Mouse (Mus musculus) forebrain, embryonic 14.5 days (tissue): ENCODE measurements at regions not wholly inside any gene's neighbourhood (a gene's known extent, or its start where the extent isn't known, plus 50 kb on each side); places are given as distances from the start of the nearest gene placed in this dataset.
A peak's percentile ranks its signal among the peaks of the same experiment; 100 is the strongest.

ENCODE experiments used
- ATAC-seq: fragments of 200-750 bp; cut with Nextera tagmentation; 2 replicates; pipeline ENCODE4 v1.8.0; 2017; ENCODE audit warnings: mild to moderate bottlenecking, moderate library complexity
- DNase-seq: peaks from one replicate; pipeline ENCODE4 v3.0.0-alpha.2; 2015; ENCODE audit warnings: low spot score
- H3K27ac ChIP-seq: fragments of 300-500 bp; sonication (generic); 2 replicates; pipeline ENCODE4 v1.5.1; 2014; ENCODE audit warnings: low read depth, mild to moderate bottlenecking, control low read depth, low read length, moderate library complexity
- H3K27me3 ChIP-seq: fragments of 300-500 bp; sonication (generic); replicated peaks from 2 replicates; pipeline ENCODE4 v1.6.1; 2014; ENCODE audit warnings: low read length, control low read depth, mixed read lengths; ENCODE audit not compliant: control insufficient read depth, insufficient read depth
- H3K36me3 ChIP-seq: fragments of 300-500 bp; sonication (generic); 2 replicates; pipeline ENCODE4 v1.6.1; 2014; ENCODE audit warnings: low read length, control low read depth; ENCODE audit not compliant: control insufficient read depth, insufficient read depth
- H3K4me1 ChIP-seq: fragments of 300-500 bp; sonication (generic); 2 replicates; pipeline ENCODE4 v1.6.1; 2014; ENCODE audit warnings: antibody characterized with exemption, low read length, control low read depth; ENCODE audit not compliant: control insufficient read depth, insufficient read depth
- H3K4me2 ChIP-seq: fragments of 300-500 bp; sonication (generic); 2 replicates; pipeline ENCODE4 v1.6.1; 2014; ENCODE audit warnings: mild to moderate bottlenecking, control low read depth, low read length
- H3K4me3 ChIP-seq: fragments of 300-500 bp; sonication (generic); 2 replicates; pipeline ENCODE4 v1.5.1; 2014; ENCODE audit warnings: low read depth, low read length, control low read depth
- H3K9ac ChIP-seq: fragments of 300-500 bp; sonication (generic); 2 replicates; pipeline ENCODE4 v1.6.1; 2014; ENCODE audit warnings: mild to moderate bottlenecking, low read length, control low read depth, moderate library complexity
- H3K9me3 ChIP-seq: fragments of 300-500 bp; sonication (generic); replicated peaks from 2 replicates; pipeline ENCODE4 v1.6.1; 2016; ENCODE audit warnings: low read length, control low read depth, mixed read lengths; ENCODE audit not compliant: control insufficient read depth
- WGBS: fragments of 180-500 bp; shearing (Covaris S2); extraction: QIAGEN DNeasy Blood & Tissue Kit; methylation state at CpG from one replicate; pipeline ENCODE4 v1.1.7; 2014; 5-methylcytosine and 5-hydroxymethylcytosine counted together

DNA sequence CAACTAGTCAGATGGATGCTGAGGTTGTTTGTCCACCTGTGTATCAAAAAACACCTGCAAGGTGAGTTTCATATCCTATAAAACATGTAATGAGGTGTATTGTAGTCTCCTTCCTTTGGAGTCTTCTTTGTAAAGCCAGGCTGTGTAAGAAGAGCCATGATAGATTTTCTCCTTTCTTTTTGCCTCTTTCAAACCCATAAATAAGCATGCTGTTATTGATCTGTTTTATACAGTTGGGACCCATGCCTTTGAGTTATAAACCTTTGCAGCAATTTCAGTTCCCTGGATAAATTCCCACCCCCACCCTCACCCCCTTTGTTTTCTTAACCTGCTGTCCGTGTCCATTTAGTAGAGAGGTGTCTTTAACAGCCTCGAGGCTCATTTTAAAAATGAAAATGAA is 131.0 kb upstream of the Rgs17 start:
- H3K9ac ChIP-seq = no peak overlapping the region

DNA sequence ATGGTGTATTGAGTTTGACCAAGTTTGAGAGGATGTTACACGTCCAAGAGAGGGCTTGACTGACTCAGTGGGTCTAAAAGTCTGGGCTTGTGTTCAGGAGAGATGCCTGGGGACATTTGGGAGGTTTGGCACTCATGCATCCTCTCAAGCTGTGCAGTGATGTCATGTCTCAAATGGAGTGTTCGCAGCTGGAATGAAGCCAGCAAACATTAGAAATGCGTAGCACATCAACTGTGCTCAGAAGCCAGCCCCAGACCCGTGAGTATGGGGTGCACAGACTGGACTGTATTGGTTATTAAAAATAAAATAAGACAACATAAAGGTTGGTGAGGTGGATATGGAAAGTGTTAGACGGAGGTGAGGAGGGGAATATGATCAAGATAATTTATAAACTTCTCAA is 121.2 kb upstream of the Rgs17 start:
- DNase-seq = peak; percentile 61
- Histone ChIP-seq H3K4me3 (no peak overlapping the region), H3K36me3 (no peaks in the 10 kb centered on the region), H3K4me1 (no peaks in the 10 kb centered on the region), H3K27ac (no peak overlapping the region), H3K27me3 (no peaks in the 10 kb centered on the region), H3K9me3 (no peaks in the 10 kb centered on the region), H3K4me2 (no peak overlapping the region), H3K9ac (no peak overlapping the region)
- 43% methylated on average over 5 of the region's 5 CpGs for WGBS
- ATAC-seq = peak; percentile 55

More for the DNA sequence above, 131.0 kb upstream of the Rgs17 start:
- H3K4me2 ChIP-seq = no peak overlapping the region
- H3K27me3 ChIP-seq = no peaks in the 10 kb centered on the region
- no peak overlapping the region for H3K27ac ChIP-seq
- no peak for ATAC-seq
- 86% methylated on average over 2 of the region's 2 CpGs for WGBS
- H3K4me1 ChIP-seq = no peaks in the 10 kb centered on the region
- DNase-seq = no peak
- H3K36me3 ChIP-seq = no peaks in the 10 kb centered on the region
- no peak overlapping the region for H3K4me3 ChIP-seq
- H3K9me3 ChIP-seq = no peaks in the 10 kb centered on the region

DNA sequence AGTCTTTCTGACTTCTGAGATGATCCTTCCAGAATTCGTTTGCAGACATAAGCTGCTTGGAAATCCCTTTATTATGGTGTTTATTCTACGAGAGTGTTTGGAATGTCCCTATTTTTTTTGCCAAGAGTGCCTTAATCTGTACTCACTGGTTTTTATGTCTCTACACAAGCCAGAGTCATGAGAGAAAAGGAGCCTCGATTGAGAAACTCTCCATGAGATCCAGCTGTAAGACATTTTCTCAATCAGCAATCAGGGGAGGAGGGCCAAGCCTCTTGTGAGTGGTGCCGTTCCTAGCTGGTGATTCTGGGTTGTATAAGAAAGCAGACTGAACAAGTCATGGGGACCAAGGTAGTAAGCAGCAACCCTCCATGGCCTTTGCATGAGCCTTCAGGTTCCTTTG is 117.6 kb upstream of the Rgs17 start:
- Histone ChIP-seq H3K36me3 (no peaks in the 10 kb centered on the region), H3K27me3 (no peaks in the 10 kb centered on the region), H3K9me3 (no peaks in the 10 kb centered on the region), H3K9ac (no peak overlapping the region), H3K27ac (no peak overlapping the region), H3K4me3 (no peak overlapping the region), H3K4me1 (no peaks in the 10 kb centered on the region), H3K4me2 (no peak overlapping the region)
- 69% methylated on average over 4 of the region's 4 CpGs for WGBS
- ATAC-seq (no peak), DNase-seq (no peak)

DNA sequence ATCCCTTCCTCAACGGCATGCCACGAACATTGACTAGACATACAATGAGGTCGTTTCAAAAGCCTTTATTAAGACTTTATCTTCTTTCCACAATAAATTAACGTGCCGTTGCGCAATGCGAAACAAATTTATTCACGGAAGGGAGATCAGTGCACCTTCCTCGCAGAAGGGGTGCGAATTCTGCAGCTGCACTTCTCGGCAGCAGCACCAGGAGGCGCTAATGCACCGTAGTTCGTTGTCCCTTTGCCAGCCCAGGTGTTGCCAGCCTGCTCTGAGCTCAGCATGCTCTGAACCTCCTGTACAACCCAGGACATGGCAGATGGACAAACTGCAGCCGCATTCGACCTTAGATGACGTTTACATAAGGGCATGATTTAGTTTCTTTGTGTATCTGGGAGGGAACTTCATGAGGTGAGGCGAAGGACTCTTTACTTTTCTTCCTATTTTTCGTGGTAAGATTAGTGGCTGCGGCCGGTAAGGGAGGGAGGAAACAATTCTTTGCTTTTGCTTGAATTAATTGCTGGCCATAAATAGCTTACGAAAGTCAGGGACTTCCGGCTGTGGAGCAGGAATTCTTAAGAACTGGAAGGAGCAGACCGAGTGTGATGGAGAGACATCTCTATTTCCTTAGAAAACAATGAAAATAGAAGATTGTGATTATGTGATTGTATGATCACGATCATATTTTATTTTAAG is 113.7 kb upstream of the Rgs17 start:
- H3K4me3 ChIP-seq = no peak overlapping the region

DNA sequence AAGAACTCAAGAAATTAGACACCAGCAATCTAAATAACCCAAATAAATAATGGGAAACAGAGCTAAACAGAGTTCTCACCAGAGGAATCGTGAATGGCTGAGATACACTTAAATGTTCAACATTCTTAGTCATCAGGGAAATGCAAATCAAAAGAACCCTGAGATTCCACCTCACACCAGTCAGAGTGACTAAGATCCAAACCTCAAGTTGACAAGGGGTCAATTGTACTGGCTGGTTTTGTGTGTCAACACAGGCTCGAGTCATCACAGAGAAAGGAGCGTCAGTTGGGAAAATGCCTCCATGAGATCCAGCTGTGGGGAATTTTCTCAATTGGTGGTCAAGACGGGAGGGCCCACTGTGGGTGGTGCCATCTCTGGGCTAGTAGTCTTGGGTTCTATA is 110.3 kb upstream of the Rgs17 start:
- Histone ChIP-seq H3K27me3 (no peaks in the 10 kb centered on the region), H3K4me1 (no peaks in the 10 kb centered on the region), H3K27ac (no peak overlapping the region), H3K4me2 (no peak overlapping the region), H3K9ac (no peak overlapping the region), H3K9me3 (no peaks in the 10 kb centered on the region), H3K36me3 (no peaks in the 10 kb centered on the region), H3K4me3 (no peak overlapping the region)
- WGBS = 71% methylated on average over 4 of the region's 4 CpGs
- DNase-seq = no peak
- no peak for ATAC-seq

More for the DNA sequence above, 113.7 kb upstream of the Rgs17 start:
- no peaks in the 10 kb centered on the region for H3K27me3 ChIP-seq
- H3K4me1 ChIP-seq = no peaks in the 10 kb centered on the region
- DNase-seq (peak; percentile 79), ATAC-seq (peak; percentile 88)
- no peaks in the 10 kb centered on the region for H3K9me3 ChIP-seq
- H3K9ac ChIP-seq = no peak overlapping the region
- no peak overlapping the region for H3K27ac ChIP-seq
- H3K36me3 ChIP-seq = no peaks in the 10 kb centered on the region
- H3K4me2 ChIP-seq = peak overlapping the region; percentile 25
- 25% methylated on average over 25 of the region's 25 CpGs for WGBS

DNA sequence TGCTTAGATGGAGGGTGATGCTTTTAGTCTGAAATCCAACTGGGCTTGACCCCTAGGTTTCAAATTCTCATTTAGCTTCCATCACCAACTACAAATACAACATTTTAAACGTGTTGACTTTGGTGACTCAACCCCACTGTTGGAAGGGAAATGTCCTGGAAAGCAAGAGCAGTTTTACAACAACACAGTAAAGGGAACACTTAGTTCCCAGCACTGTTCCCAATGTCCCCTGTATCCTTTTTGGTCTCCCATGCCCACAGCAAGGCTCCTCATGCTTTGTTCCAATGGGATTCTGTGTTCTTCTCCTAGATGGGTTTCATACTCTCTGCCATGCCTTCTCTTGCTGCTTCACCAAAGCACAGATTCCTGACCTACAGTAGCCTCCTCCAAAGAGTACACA is 105.4 kb upstream of the Rgs17 start:
- WGBS = 66% methylated on average over 1 of the region's 1 CpGs
- DNase-seq = no peak
- ATAC-seq = no peak

DNA sequence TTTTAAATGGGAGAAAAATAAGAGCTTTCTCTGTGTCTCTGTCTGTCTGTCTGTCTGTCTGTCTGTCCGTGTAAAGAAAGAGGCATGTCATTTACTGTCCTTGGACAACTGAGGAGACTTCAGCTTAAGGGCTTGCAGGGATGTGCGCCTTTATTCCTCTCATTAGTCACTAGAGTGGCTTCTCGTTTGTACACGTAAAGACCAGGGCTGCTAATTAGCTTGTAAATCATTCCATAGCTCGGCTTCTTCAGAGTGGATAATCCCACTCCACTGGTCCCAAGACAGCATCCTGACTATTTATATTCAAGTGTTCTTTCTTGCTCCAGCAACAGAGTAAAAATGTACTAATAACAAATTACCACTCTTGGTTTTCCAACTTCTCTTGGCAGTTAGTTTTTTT is 104.1 kb upstream of the Rgs17 start:
- Histone ChIP-seq H3K27ac (no peak overlapping the region), H3K27me3 (no peaks in the 10 kb centered on the region), H3K9me3 (no peaks in the 10 kb centered on the region), H3K4me3 (no peak overlapping the region), H3K4me1 (no peaks in the 10 kb centered on the region), H3K36me3 (no peaks in the 10 kb centered on the region), H3K9ac (no peak overlapping the region), H3K4me2 (no peak overlapping the region)
- 25% methylated on average over 5 of the region's 5 CpGs for WGBS
- ATAC-seq (no peak), DNase-seq (no peak)

More for the DNA sequence above, 105.4 kb upstream of the Rgs17 start:
- Histone ChIP-seq H3K4me2 (no peak overlapping the region), H3K4me1 (no peaks in the 10 kb centered on the region), H3K9ac (no peak overlapping the region), H3K27ac (no peak overlapping the region), H3K27me3 (no peaks in the 10 kb centered on the region), H3K4me3 (no peak overlapping the region), H3K36me3 (no peaks in the 10 kb centered on the region), H3K9me3 (no peaks in the 10 kb centered on the region)

DNA sequence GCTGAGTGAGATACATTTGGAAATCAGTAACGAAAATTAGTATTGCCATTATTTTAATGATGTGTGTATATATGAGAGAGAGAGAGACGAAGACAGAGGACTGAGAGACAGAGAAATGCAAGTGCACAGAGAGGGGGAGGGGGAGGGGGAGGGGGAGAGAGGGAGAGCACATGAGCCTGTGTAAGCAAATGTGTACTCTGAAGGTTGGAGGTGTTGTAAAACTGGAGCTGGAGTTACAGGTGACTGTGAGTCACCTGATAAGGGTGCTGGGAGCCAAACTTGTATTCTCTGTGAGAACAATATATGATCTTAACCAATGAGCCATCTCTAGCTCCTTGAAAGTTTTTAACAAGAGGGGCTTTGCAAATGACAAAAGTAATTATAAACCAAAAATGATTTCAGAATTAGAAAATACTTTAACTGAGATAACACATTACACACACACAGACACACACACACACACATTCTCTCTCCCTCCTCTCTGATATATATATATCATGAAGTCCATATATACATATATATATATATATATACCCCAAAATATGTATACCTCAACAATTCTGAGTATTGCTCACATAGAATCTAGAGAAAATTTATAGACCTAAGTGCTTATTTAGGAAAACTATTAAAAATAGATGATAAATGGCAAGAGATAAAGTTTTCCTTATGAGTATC is 100.5 kb upstream of the Rgs17 start:
- no peak overlapping the region for H3K27ac ChIP-seq
- no peaks in the 10 kb centered on the region for H3K4me1 ChIP-seq
- no peak overlapping the region for H3K9ac ChIP-seq
- H3K9me3 ChIP-seq = no peaks in the 10 kb centered on the region
- H3K4me3 ChIP-seq = no peak overlapping the region
- WGBS = 74% methylated on average over 2 of the region's 2 CpGs
- no peaks in the 10 kb centered on the region for H3K36me3 ChIP-seq
- H3K27me3 ChIP-seq = no peaks in the 10 kb centered on the region
- no peak overlapping the region for H3K4me2 ChIP-seq
- ATAC-seq (no peak), DNase-seq (no peak)

DNA sequence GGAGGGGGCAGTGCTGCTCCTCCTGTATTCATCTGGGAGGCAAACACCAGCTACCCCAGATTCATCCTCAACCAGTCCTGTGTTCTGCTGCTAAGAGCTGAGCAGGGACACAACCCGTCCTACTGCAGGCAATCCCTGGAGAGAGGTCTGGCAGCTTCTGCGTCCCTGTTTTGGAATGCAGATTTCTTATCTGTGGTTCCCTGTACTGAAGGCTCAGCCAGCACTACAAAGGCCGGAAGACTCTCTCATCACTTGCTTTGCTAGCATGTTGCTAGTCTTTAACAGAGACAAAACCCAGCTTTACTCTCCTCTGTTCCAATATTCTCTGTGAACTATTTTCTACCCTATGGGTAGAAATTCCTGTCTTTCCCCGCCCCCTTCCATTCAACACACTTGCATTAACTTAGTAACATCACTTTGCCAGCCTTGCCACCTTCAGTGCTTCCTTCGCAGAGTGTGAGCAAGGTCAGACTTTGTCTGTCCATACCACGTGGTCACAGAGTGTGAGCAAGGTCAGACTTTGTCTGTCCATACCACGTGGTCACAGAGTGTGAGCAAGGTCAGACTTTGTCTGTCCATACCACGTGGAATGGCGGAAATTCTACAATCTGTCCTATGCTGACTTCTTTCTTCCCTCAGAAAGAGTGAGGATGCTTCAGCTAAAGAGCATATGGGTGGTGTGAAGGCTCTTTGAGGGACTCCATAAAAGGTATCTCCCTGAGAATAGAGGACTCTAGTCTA is 98.9 kb upstream of the Rgs17 start:
- no peak overlapping the region for H3K27ac ChIP-seq
- no peak overlapping the region for H3K9ac ChIP-seq
- ATAC-seq = no peak
- no peaks in the 10 kb centered on the region for H3K4me1 ChIP-seq
- no peaks in the 10 kb centered on the region for H3K9me3 ChIP-seq
- WGBS = 61% methylated on average over 9 of the region's 9 CpGs
- H3K4me2 ChIP-seq = no peak overlapping the region
- H3K27me3 ChIP-seq = no peaks in the 10 kb centered on the region
- H3K36me3 ChIP-seq = no peaks in the 10 kb centered on the region
- DNase-seq = no peak
- no peak overlapping the region for H3K4me3 ChIP-seq
